Mouse (Mus musculus): ENCODE data around the gene Olfr697.

GRCm38 (mm10) chr7:106758800-106759199, 16.6 kb upstream of the Olfr697 start:
- TF ChIP-seq POLR2A (IDR thresholded peaks at IDR 0.05; ENCODE audit: insufficient read depth, low read length) (no peak), CTCF (IDR thresholded peaks at IDR 0.05; ENCODE audit: low read depth, low read length) (no peak)

Measured in ES-Bruce4 (cell line).